Mouse (Mus musculus) liver, adult 2 months (tissue): ENCODE data around the gene Chad. TPM values are rescaled to one million over a fixed set of nuclear protein-coding genes. Genes with fewer than 3 reads are reported as not detected.

Source experiments
- DNase-seq: peaks from one replicate; pipeline ENCODE4 v3.0.0-alpha.2; 2011; ENCODE audit warnings: low read depth, low spot score; ENCODE audit errors: extremely low read depth
- H3K27ac ChIP-seq: fragments of 200-500 bp; replicated peaks from 2 replicates; pipeline ENCODE4 v1.5.1; 2012; ENCODE audit warnings: low read depth, mild to moderate bottlenecking, control low read depth, inconsistent platforms, low read length; ENCODE audit not compliant: insufficient read depth
- H3K27me3 ChIP-seq: fragments of 200-500 bp; 2 replicates; pipeline ENCODE4 v1.6.1; 2012; ENCODE audit warnings: mild to moderate bottlenecking, moderate library complexity, low read length, inconsistent platforms; ENCODE audit not compliant: control insufficient read depth, insufficient read depth
- H3K36me3 ChIP-seq: fragments of 200-500 bp; 2 replicates; pipeline ENCODE4 v1.6.1; 2012; ENCODE audit warnings: low read length, inconsistent platforms; ENCODE audit not compliant: control insufficient read depth, insufficient read depth
- H3K4me1 ChIP-seq: fragments of 200-500 bp; 2 replicates; pipeline ENCODE4 v1.6.1; 2011; ENCODE audit warnings: low read length; ENCODE audit not compliant: control insufficient read depth, insufficient read depth
- H3K4me3 ChIP-seq: fragments of 200-500 bp; 2 replicates; pipeline ENCODE4 v1.5.1; 2011; ENCODE audit warnings: low read depth, mild to moderate bottlenecking, control low read depth, low read length, moderate library complexity; ENCODE audit not compliant: insufficient read depth
- H3K79me2 ChIP-seq: fragments of 200-500 bp; 2 replicates; pipeline ENCODE4 v1.6.1; 2012; ENCODE audit warnings: inconsistent platforms, mild to moderate bottlenecking, low read length, moderate library complexity; ENCODE audit not compliant: control insufficient read depth, insufficient read depth
- H3K9ac ChIP-seq: fragments of 200-500 bp; 2 replicates; pipeline ENCODE4 v1.6.1; 2012; ENCODE audit warnings: low read depth, mild to moderate bottlenecking, control low read depth, inconsistent platforms, low read length
- CTCF ChIP-seq: fragments of 200-500 bp; IDR thresholded peaks from 2 replicates; pipeline ENCODE4 v1.5.1; 2011; ENCODE audit warnings: low read depth, low read length, control low read depth
- POLR2A ChIP-seq: fragments of 200-500 bp; IDR thresholded peaks from 2 replicates; pipeline ENCODE4 v1.6.1; 2011; ENCODE audit warnings: low read length, control low read depth; ENCODE audit not compliant: insufficient read depth; ENCODE audit errors: extremely low read depth
- WGBS: fragments of 180-500 bp; shearing (Covaris S2); methylation state at CpG from one replicate; pipeline ENCODE4 v1.1.7; 2018; 5-methylcytosine and 5-hydroxymethylcytosine counted together
- polyA plus RNA-seq: library from polyadenylated mRNA; depleted of rRNA; stranded (reverse); fragments of >200 nt; gene quantifications from 2 replicates; pipeline ENCODE4 v1.2.3, GENCODE M21; 2012
- total RNA-seq: library from RNA; depleted of rRNA; stranded (reverse); fragments of >200 nt; gene quantifications from 2 replicates; pipeline ENCODE4 v1.2.3, GENCODE M21; 2014

The Chad gene
- total and polyA plus RNA-seq, 2 experiments, result not detected

GRCm38 (mm10) chr11:94546381-94546780 lies 18.5 kb upstream of the Chad start:
- no peaks in the 10 kb centered on the region for H3K79me2 ChIP-seq
- H3K27me3 ChIP-seq, result no peaks in the 10 kb centered on the region
- no peak for TF ChIP-seq CTCF
- no peak for TF ChIP-seq POLR2A
- 95% methylated on average over 5 of the region's 5 CpGs for WGBS
- no peaks in the 10 kb centered on the region for H3K36me3 ChIP-seq
- H3K27ac ChIP-seq, result no peak overlapping the region
- DNase-seq, result no peak
- H3K9ac ChIP-seq, result no peak overlapping the region
- peaks cover 5% of the 10 kb centered on the region; the same call in 1 of the 2 replicates for H3K4me1 ChIP-seq
- H3K4me3 ChIP-seq, result no peak overlapping the region

- no peak overlapping the region for H3K4me3 ChIP-seq
- peaks cover 5% of the 10 kb centered on the region; the same call in 1 of the 2 replicates for H3K4me1 ChIP-seq
- no peaks in the 10 kb centered on the region for H3K36me3 ChIP-seq
- DNase-seq, result no peak
- no peaks in the 10 kb centered on the region for H3K27me3 ChIP-seq
- no peak overlapping the region for H3K27ac ChIP-seq
- no peak overlapping the region for H3K9ac ChIP-seq
- no peaks in the 10 kb centered on the region for H3K79me2 ChIP-seq
- TF ChIP-seq POLR2A (no peak), CTCF (no peak)
- 90% methylated on average over 6 of the region's 6 CpGs for WGBS
These were observed 17.6 kb upstream of the Chad start for GRCm38 (mm10) chr11:94547271-94547670.

GRCm38 (mm10) chr11:94548041-94548784 lies 16.6 kb upstream of the Chad start:
- peaks cover 3% of the 10 kb centered on the region; the same call in 1 of the 2 replicates for H3K36me3 ChIP-seq
- peak overlapping the region; percentile 67 for H3K4me3 ChIP-seq
- H3K4me1 ChIP-seq, result peaks cover 5% of the 10 kb centered on the region; the same call in 1 of the 2 replicates
- peak overlapping the region; percentile 81 for H3K9ac ChIP-seq
- no peaks in the 10 kb centered on the region for H3K27me3 ChIP-seq
- TF ChIP-seq CTCF, result 0 out of 2 replicates have a peak, but pooled peaks have one; percentile 5
- no peak for TF ChIP-seq POLR2A
- peak overlapping the region; percentile 76 for H3K27ac ChIP-seq
- WGBS, result 10% methylated on average over 24 of the region's 24 CpGs
- H3K79me2 ChIP-seq, result no peaks in the 10 kb centered on the region
- peak; percentile 40 for DNase-seq

GRCm38 (mm10) chr11:94548888-94549690 lies 15.8 kb upstream of the Chad start, which contains the start of gene Rsad1:
Gene Rsad1 (minus strand): TSS chr11:94549255.
- Histone ChIP-seq H3K79me2 (no peaks in the 10 kb centered on the region), H3K36me3 (peaks cover 4% of the 10 kb centered on the region; the same call in 1 of the 2 replicates), H3K27ac (peak within 1 kb of the TSS; percentile 76), H3K4me3 (peak within 1 kb of the TSS; percentile 67), H3K4me1 (peaks cover 5% of the 10 kb centered on the region; the same call in 1 of the 2 replicates), H3K27me3 (no peaks in the 10 kb centered on the region), H3K9ac (peak within 1 kb of the TSS; percentile 81)
- TF ChIP-seq POLR2A, result no peak
- TF ChIP-seq CTCF, result peak; percentile 94
- WGBS, result 1% methylated on average over 49 of the region's 49 CpGs
- DNase-seq, result peak; percentile 93

GRCm38 (mm10) chr11:94549691-94550441 lies 15.0 kb upstream of the Chad start:
- Histone ChIP-seq H3K79me2 (no peaks in the 10 kb centered on the region), H3K4me3 (no peak overlapping the region), H3K9ac (no peak overlapping the region), H3K27ac (peak overlapping the region; percentile 42), H3K36me3 (peaks cover 8% of the 10 kb centered on the region; the same call in 1 of the 2 replicates), H3K4me1 (peaks cover 5% of the 10 kb centered on the region; the same call in 1 of the 2 replicates), H3K27me3 (no peaks in the 10 kb centered on the region)
- 53% methylated on average over 10 of the region's 10 CpGs for WGBS
- no peak for DNase-seq
- no peak for TF ChIP-seq CTCF
- TF ChIP-seq POLR2A, result no peak
